Mouse (Mus musculus): ENCODE data around the gene Dgkh. TPM values are rescaled to one million over a fixed set of nuclear protein-coding genes. Genes with fewer than 3 reads are reported as not detected.

The Dgkh gene
- polyA plus RNA-seq, 1 experiment from 2014 or later = 1.9 TPM

DNA sequence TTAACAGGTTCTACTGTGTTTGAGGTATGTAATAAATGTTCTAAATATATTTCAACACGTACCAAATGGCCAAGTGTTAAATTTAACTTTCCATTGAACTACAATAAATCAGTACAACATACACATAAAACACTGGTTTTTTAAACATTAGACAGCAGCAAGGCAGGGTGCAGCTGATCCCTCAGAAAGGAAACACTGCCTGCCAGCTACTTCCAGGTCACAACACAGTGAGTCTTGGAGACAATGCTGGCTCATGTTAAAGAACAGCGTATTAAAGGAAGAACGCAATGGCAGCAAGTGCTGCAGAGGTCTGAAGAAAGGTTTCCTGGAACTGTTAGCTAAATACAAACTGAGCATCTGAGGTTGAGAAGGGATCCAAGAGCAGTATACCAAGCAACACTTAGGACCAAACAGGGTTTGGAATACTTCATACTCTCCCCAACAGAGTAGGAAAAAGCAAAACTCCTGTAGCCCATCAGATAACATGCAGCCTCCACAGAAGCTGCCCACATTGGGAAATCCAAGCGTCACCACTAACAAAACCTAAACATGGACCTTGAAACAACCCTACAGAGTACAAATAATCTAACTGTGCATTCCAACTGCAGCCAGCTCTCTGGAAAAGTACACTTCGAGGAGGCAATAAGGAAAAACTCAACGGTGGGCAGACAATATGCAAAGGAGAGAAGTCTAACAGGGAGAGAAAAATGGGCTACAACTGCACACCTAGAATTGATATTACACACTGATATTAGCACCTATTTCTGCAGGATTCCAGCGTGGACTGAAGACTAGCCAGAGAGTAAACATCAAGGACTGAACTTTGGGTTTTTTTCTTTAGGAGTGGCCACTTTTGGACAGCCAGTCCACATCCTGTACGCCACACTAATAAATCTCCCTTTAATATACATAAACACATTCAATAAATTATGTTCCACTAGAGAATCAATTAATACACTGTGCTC lies 203.8 kb downstream of the Dgkh start:
- peak overlapping the region; percentile 11; the same call in 1 of the 2 replicates for H3K4me2 ChIP-seq (replicated peaks; ENCODE audit: low read depth, low read length)
- no peaks in the 10 kb centered on the region for H3K9me3 ChIP-seq (ENCODE audit: low read length)
- no peak overlapping the region for H3K4me3 ChIP-seq (ENCODE audit: low read length)
- WGBS = 43% methylated on average over 8 of the region's 8 CpGs
- H3K27me3 ChIP-seq (ENCODE audit: insufficient read depth, low read length) = no peaks in the 10 kb centered on the region
- peak; percentile 29; the same call in 1 of the 2 replicates for ATAC-seq (ENCODE audit: low FRiP score, low TSS enrichment)
- no peak overlapping the region for H3K9ac ChIP-seq (replicated peaks; ENCODE audit: low read length)
- peaks cover 54% of the 10 kb centered on the region for H3K4me1 ChIP-seq (ENCODE audit: insufficient read depth, low read length)
- no peaks in the 10 kb centered on the region for H3K36me3 ChIP-seq (ENCODE audit: insufficient read depth, low read length)
- peak overlapping the region; percentile 78 for H3K27ac ChIP-seq (ENCODE audit: low read length)

DNA sequence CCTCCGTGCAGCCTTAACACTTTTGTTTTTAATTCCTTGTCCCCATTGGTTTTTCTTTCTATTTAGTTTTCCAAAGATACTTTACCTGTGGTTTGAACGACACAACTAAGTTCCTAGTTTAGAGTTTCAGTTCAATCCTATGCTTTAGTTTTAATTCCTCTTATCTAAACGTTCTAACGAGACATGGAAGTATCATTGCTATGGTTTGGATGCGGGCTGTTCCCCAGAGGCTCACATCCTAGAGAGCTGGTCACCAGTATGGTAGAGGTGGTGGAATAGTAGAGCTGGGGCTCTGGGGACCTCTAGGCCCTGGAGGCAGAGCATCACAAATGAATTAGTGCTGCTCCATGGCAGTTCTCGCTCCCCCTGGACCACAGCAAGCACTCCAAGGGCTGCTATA lies 205.7 kb downstream of the Dgkh start:
- ATAC-seq (ENCODE audit: low FRiP score, low TSS enrichment) = no peak
- no peaks in the 10 kb centered on the region for H3K36me3 ChIP-seq (ENCODE audit: insufficient read depth, low read length)
- H3K27me3 ChIP-seq (ENCODE audit: insufficient read depth, low read length) = no peaks in the 10 kb centered on the region
- 37% methylated on average over 6 of the region's 6 CpGs for WGBS
- H3K9ac ChIP-seq (replicated peaks; ENCODE audit: low read length) = no peak overlapping the region
- no peaks in the 10 kb centered on the region for H3K9me3 ChIP-seq (ENCODE audit: low read length)
- no peak overlapping the region for H3K4me3 ChIP-seq (ENCODE audit: low read length)
- H3K4me2 ChIP-seq (replicated peaks; ENCODE audit: low read depth, low read length) = no peak overlapping the region
- peak overlapping the region; percentile 66 for H3K27ac ChIP-seq (ENCODE audit: low read length)
- H3K4me1 ChIP-seq (ENCODE audit: insufficient read depth, low read length) = peaks cover 49% of the 10 kb centered on the region

DNA sequence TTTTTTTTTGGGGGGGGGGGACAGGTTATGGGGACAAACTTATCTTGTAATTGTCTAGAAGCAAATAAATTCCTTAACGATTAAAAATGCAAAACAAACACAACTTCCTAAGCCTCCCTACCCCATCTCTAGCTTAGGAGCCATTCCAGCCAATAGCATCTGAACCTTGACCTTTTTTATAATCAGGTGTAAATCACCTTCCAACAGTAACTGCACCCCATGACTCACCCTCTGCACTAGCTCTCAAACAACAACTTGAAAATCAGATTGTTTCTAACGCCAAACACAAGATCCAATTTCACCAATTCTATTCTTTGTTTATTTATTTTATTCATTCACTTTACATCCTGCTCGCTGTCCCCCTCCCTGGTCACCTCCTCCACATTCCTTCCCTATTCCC lies 206.1 kb downstream of the Dgkh start:
- Histone ChIP-seq H3K4me3 (ENCODE audit: low read length) (no peak overlapping the region), H3K9me3 (ENCODE audit: low read length) (no peaks in the 10 kb centered on the region), H3K9ac (replicated peaks; ENCODE audit: low read length) (no peak overlapping the region), H3K4me2 (replicated peaks; ENCODE audit: low read depth, low read length) (0 out of 2 replicates have a peak overlapping the region, but pooled peaks have one; percentile 4), H3K27ac (ENCODE audit: low read length) (peak overlapping the region; percentile 66; the same call in 1 of the 2 replicates), H3K27me3 (ENCODE audit: insufficient read depth, low read length) (no peaks in the 10 kb centered on the region), H3K36me3 (ENCODE audit: insufficient read depth, low read length) (no peaks in the 10 kb centered on the region), H3K4me1 (ENCODE audit: insufficient read depth, low read length) (peaks cover 47% of the 10 kb centered on the region)
- ATAC-seq (ENCODE audit: low FRiP score, low TSS enrichment) = no peak
- WGBS = 14% methylated on average over 3 of the region's 3 CpGs

DNA sequence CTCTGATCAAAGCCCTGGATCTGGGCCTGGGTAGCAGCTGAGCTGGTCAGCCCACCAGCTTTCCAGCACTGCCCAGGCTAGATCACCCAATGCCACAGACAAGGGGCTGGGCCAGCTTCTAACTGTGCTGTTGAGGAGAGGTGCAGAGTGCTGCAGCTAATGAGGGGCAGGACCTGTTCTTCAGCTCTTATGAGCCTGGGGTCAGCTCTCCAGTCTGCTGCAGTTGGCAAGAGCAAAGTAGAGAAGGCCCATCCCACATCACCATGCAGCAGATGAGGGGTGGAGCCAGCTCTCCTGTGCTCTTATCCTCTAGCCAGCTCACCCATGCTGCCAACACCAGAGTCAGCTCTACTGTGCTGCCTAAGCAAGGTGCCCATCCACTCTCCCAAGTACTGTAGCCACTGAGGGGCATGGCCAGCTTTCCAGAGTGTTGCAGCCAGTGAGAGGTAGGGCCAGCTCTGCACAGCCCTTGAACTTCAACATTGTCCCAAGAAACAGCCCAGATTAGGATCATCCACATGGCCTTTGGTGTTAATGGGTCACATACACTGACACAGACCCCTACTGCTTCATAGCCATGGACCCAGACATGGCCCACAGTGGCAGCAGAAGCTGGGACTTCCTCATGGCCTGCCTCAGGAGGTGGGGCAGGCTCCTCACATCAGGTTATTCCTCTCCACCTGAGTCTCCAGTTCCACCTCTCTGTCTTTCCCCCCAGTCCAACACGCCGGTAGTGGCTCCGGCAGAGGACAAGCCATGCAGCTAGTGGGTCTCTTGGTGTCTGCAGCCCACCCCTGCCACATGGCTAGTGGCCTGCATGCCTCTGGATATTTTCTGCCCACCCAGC lies 206.7 kb downstream of the Dgkh start:
- 63% methylated on average over 3 of the region's 3 CpGs for WGBS
- Histone ChIP-seq H3K4me2 (replicated peaks; ENCODE audit: low read depth, low read length) (0 out of 2 replicates have a peak overlapping the region, but pooled peaks have one; percentile 4), H3K36me3 (ENCODE audit: insufficient read depth, low read length) (no peaks in the 10 kb centered on the region), H3K9me3 (ENCODE audit: low read length) (no peaks in the 10 kb centered on the region), H3K4me3 (ENCODE audit: low read length) (no peak overlapping the region), H3K9ac (replicated peaks; ENCODE audit: low read length) (no peak overlapping the region), H3K27me3 (ENCODE audit: insufficient read depth, low read length) (no peaks in the 10 kb centered on the region), H3K27ac (ENCODE audit: low read length) (0 out of 2 replicates have a peak overlapping the region, but pooled peaks have one; percentile 57), H3K4me1 (ENCODE audit: insufficient read depth, low read length) (peaks cover 47% of the 10 kb centered on the region)
- peak; percentile 68 for ATAC-seq (ENCODE audit: low FRiP score, low TSS enrichment)

DNA sequence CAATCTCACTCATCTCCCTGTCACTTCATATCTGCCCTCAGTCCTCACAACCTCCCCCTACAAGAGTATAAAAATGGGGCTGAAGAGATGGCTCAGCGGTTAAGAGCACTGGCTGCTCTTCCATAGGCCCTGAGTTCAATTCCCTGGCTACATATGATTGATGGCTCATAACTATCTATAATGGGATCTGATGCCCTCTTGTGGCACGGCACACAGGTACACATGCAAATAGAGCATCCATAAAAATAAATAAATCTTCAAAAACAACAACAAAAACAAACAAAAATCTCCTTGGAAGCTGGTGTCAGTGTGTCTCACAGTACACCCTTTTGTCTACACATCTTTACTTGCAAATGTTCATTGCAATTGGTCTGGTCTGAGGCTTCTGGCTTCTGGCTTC lies 207.5 kb downstream of the Dgkh start:
- no peak for ATAC-seq (ENCODE audit: low FRiP score, low TSS enrichment)
- H3K9ac ChIP-seq (replicated peaks; ENCODE audit: low read length) = no peak overlapping the region
- no peak overlapping the region for H3K4me2 ChIP-seq (replicated peaks; ENCODE audit: low read depth, low read length)
- WGBS = 78% methylated on average over 2 of the region's 2 CpGs
- H3K4me3 ChIP-seq (ENCODE audit: low read length) = no peak overlapping the region
- no peaks in the 10 kb centered on the region for H3K9me3 ChIP-seq (ENCODE audit: low read length)
- peaks cover 42% of the 10 kb centered on the region for H3K4me1 ChIP-seq (ENCODE audit: insufficient read depth, low read length)
- no peaks in the 10 kb centered on the region for H3K27me3 ChIP-seq (ENCODE audit: insufficient read depth, low read length)
- H3K27ac ChIP-seq (ENCODE audit: low read length) = no peak overlapping the region
- no peaks in the 10 kb centered on the region for H3K36me3 ChIP-seq (ENCODE audit: insufficient read depth, low read length)

DNA sequence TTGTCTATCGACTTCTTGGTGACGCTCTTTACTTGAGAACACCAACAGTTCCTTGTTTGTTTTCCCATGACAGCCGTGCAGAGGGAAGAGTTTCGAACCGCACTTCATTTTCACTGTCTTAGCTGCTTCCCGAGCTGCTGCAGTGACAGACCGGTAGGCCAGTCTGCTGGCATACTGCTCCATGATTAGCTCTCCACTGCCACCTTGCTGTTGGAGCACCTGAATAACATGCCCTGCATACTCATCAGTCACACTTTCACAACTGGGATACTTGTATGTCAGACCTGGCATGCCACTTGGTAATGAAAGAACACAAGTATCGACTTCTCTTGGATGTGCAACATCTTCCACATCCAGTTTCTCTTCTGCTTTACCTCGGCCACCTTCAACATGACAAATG lies 221.9 kb downstream of the Dgkh start:
- peaks cover 59% of the 10 kb centered on the region for H3K36me3 ChIP-seq (ENCODE audit: insufficient read depth, low read length)
- H3K9me3 ChIP-seq (ENCODE audit: low read length) = no peaks in the 10 kb centered on the region
- no peaks in the 10 kb centered on the region for H3K4me1 ChIP-seq (ENCODE audit: insufficient read depth, low read length)
- no peak overlapping the region for H3K9ac ChIP-seq (replicated peaks; ENCODE audit: low read length)
- no peak overlapping the region for H3K27ac ChIP-seq (ENCODE audit: low read length)
- H3K4me2 ChIP-seq (replicated peaks; ENCODE audit: low read depth, low read length) = no peak overlapping the region
- no peak overlapping the region for H3K4me3 ChIP-seq (ENCODE audit: low read length)
- no peaks in the 10 kb centered on the region for H3K27me3 ChIP-seq (ENCODE audit: insufficient read depth, low read length)
- WGBS = 81% methylated on average over 9 of the region's 9 CpGs
- ATAC-seq (ENCODE audit: low FRiP score, low TSS enrichment) = no peak

DNA sequence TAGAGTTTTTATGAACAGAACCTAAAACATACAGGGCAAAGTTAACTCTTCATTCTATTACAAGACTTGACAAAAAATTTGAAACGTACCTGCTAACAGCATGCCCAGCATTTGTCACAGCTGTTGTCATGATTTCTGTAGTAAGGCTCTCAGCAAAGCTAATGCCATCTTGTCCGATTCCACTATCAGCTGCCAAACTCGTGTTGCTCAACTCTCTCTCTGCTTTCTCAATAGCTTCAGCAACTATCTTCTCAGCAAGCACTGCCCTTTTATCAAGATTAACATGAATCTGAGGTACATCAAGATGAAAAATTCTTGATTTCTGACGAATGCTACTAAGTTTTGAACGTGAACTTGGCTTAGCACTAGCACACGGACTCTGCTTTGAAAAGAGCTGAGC lies 222.8 kb downstream of the Dgkh start:
- Histone ChIP-seq H3K27me3 (ENCODE audit: insufficient read depth, low read length) (no peaks in the 10 kb centered on the region), H3K4me3 (ENCODE audit: low read length) (no peak overlapping the region), H3K36me3 (ENCODE audit: insufficient read depth, low read length) (peaks cover 64% of the 10 kb centered on the region), H3K9ac (replicated peaks; ENCODE audit: low read length) (no peak overlapping the region), H3K9me3 (ENCODE audit: low read length) (no peaks in the 10 kb centered on the region), H3K4me2 (replicated peaks; ENCODE audit: low read depth, low read length) (no peak overlapping the region), H3K4me1 (ENCODE audit: insufficient read depth, low read length) (no peaks in the 10 kb centered on the region), H3K27ac (ENCODE audit: low read length) (no peak overlapping the region)
- no peak for ATAC-seq (ENCODE audit: low FRiP score, low TSS enrichment)
- 94% methylated on average over 6 of the region's 6 CpGs for WGBS

Other genes starting within 250 kb of the Dgkh start
- 18.6 and 21.2 TPM in 2 replicates for gene Akap11, start 196.0 kb downstream of the Dgkh start, polyA plus RNA-seq (2015; fragmentation: Nextera tagmentation; extraction: Ambion mirVana)
- gene Vwa8, start 116.3 kb upstream of the Dgkh start, polyA plus RNA-seq (2015; fragmentation: Nextera tagmentation; extraction: Ambion mirVana) = 16.0 and 18.6 TPM in 2 replicates